Mouse (Mus musculus) myocyte (in vitro differentiated cells): ENCODE measurements around the gene Ugt1a6a. TPM values are rescaled to one million over a fixed set of nuclear protein-coding genes. Genes with fewer than 3 reads are reported as not detected.

Experiments
- H3K27me3 ChIP-seq: one replicate; pipeline ENCODE4 v1.6.1; 2011; ENCODE audit not compliant: control insufficient read depth, insufficient read depth, insufficient read length
- H3K36me3 ChIP-seq: one replicate; pipeline ENCODE4 v1.6.1; 2011; ENCODE audit not compliant: control insufficient read depth, insufficient read depth
- H3K4me2 ChIP-seq: one replicate; pipeline ENCODE4 v1.6.1; 2011; ENCODE audit warnings: low read depth, control low read depth
- H3K4me3 ChIP-seq: one replicate; pipeline ENCODE4 v1.5.1; 2011; ENCODE audit warnings: mild to moderate bottlenecking, control low read depth, moderate library complexity
- H3K79me2 ChIP-seq: one replicate; pipeline ENCODE4 v1.6.1; 2011; ENCODE audit not compliant: control insufficient read depth, insufficient read depth
- H3ac ChIP-seq: one replicate; pipeline ENCODE4 v1.6.1; 2011; ENCODE audit not compliant: control insufficient read depth, insufficient read length
- CEBPB ChIP-seq: IDR thresholded peaks from 2 replicates; pipeline ENCODE4 v1.6.1; 2011; ENCODE audit warnings: mild to moderate bottlenecking, moderate library complexity; ENCODE audit not compliant: poor library complexity, insufficient read depth, severe bottlenecking
- E2F4 ChIP-seq: IDR thresholded peaks from one replicate; pipeline ENCODE4 v1.6.1; 2011; ENCODE audit warnings: mild to moderate bottlenecking, control low read depth, moderate library complexity; ENCODE audit not compliant: insufficient read depth
- MAX ChIP-seq: IDR thresholded peaks from one replicate; pipeline ENCODE4 v1.6.1; 2011; ENCODE audit warnings: low read depth, mild to moderate bottlenecking, control low read depth
- MYOD1 ChIP-seq, 3 experiments: IDR thresholded peaks; one replicate each; pipeline ENCODE4 v1.6.1; 2011; ENCODE audit warnings: control low read depth in 2 of 3, low read depth in 2 of 3, mild to moderate bottlenecking in 2 of 3, moderate library complexity in 1 of 3; ENCODE audit not compliant: insufficient read length in 2 of 3, control insufficient read depth in 1 of 3
- MYOG ChIP-seq, 3 experiments: IDR thresholded peaks; one replicate each; pipeline ENCODE4 v1.6.1; 2011; ENCODE audit warnings: control low read depth in 2 of 3, low read depth in 2 of 3, mild to moderate bottlenecking in 2 of 3; ENCODE audit not compliant: insufficient read length in 2 of 3, control insufficient read depth in 1 of 3, insufficient read depth in 1 of 3
- POLR2A ChIP-seq: IDR thresholded peaks from one replicate; pipeline ENCODE4 v1.6.1; 2011; ENCODE audit warnings: low read depth, mild to moderate bottlenecking, control low read depth, moderate library complexity; ENCODE audit not compliant: insufficient read length
- POLR2AphosphoS2 ChIP-seq: IDR thresholded peaks from one replicate; pipeline ENCODE4 v1.6.1; 2011; ENCODE audit warnings: low read depth, control low read depth; ENCODE audit not compliant: insufficient read length
- REST ChIP-seq: IDR thresholded peaks from one replicate; pipeline ENCODE4 v1.6.1; 2011; ENCODE audit warnings: mild to moderate bottlenecking, control low read depth, moderate library complexity; ENCODE audit not compliant: insufficient read depth, insufficient read length
- SRF ChIP-seq: IDR thresholded peaks from one replicate; pipeline ENCODE4 v1.6.1; 2011; ENCODE audit warnings: low read depth; ENCODE audit not compliant: control insufficient read depth, insufficient read length
- TCF12 ChIP-seq: IDR thresholded peaks from one replicate; pipeline ENCODE4 v1.6.1; 2011; ENCODE audit warnings: mild to moderate bottlenecking, control low read depth; ENCODE audit not compliant: poor library complexity, insufficient read depth, severe bottlenecking
- TCF3 ChIP-seq: IDR thresholded peaks from one replicate; pipeline ENCODE4 v1.6.1; 2011; ENCODE audit warnings: low read depth, control low read depth; ENCODE audit not compliant: insufficient read length
- USF1 ChIP-seq: IDR thresholded peaks from one replicate; pipeline ENCODE4 v1.6.1; 2011; ENCODE audit warnings: low read depth, mild to moderate bottlenecking, control low read depth, moderate library complexity
- polyA plus RNA-seq: library from polyadenylated mRNA; unstranded; fragments of >200 nt; fragmentation: generic; extraction: Trizol; gene quantifications from one replicate; pipeline ENCODE4 v1.2.1, GENCODE M21; 2012; ENCODE audit warnings: missing spikeins

Ugt1a6a gene
- polyA plus RNA-seq, 1 experiment, result 8.9 TPM

- H3K4me2 ChIP-seq, result no peak overlapping the region
- TF ChIP-seq CEBPB (no peak), USF1 (no peak), REST (no peak), MYOD1 (IDR thresholded peaks at IDR 0.05; ENCODE audit: control insufficient read depth in 1 of 3, insufficient read length in 2 of 3, low read depth in 2 of 3) (no peak), MAX (no peak), TCF3 (no peak), E2F4 (no peak), POLR2AphosphoS2 (no peak), SRF (no peak), POLR2A (no peak), MYOG (IDR thresholded peaks at IDR 0.05; ENCODE audit: control insufficient read depth in 1 of 3, insufficient read depth in 1 of 3, insufficient read length in 2 of 3, low read depth in 2 of 3) (no peak), TCF12 (no peak)
Measured at GRCm38 (mm10) chr1:88186325-88186935, 51.8 kb downstream of the Ugt1a6a start.

GRCm38 (mm10) chr1:88192136-88192535 lies 57.5 kb downstream of the Ugt1a6a start:
- TF ChIP-seq TCF12, result no peak
- no peak for TF ChIP-seq MYOG (IDR thresholded peaks at IDR 0.05; ENCODE audit: control insufficient read depth in 1 of 3, insufficient read depth in 1 of 3, insufficient read length in 2 of 3, low read depth in 2 of 3)
- no peak for TF ChIP-seq MAX
- no peak for TF ChIP-seq TCF3
- no peak for TF ChIP-seq USF1
- TF ChIP-seq CEBPB, result no peak
- TF ChIP-seq REST, result no peak
- no peak for TF ChIP-seq MYOD1 (IDR thresholded peaks at IDR 0.05; ENCODE audit: control insufficient read depth in 1 of 3, insufficient read length in 2 of 3, low read depth in 2 of 3)
- Histone ChIP-seq H3K4me2 (no peak overlapping the region), H3K79me2 (no peaks in the 10 kb centered on the region), H3K4me3 (no peak overlapping the region), H3K36me3 (no peaks in the 10 kb centered on the region), H3K27me3 (no peaks in the 10 kb centered on the region), H3ac (no peak overlapping the region)

More at GRCm38 (mm10) chr1:88186325-88186935, 51.8 kb downstream of the Ugt1a6a start:
- Histone ChIP-seq H3K36me3 (no peaks in the 10 kb centered on the region), H3K4me3 (no peak overlapping the region), H3K79me2 (no peaks in the 10 kb centered on the region), H3ac (no peak overlapping the region), H3K27me3 (peaks cover 3% of the 10 kb centered on the region)

GRCm38 (mm10) chr1:88195687-88196086 lies 61.1 kb downstream of the Ugt1a6a start:
- TF ChIP-seq SRF, result no peak
- TF ChIP-seq TCF12, result no peak
- no peak for TF ChIP-seq REST
- no peak for TF ChIP-seq POLR2AphosphoS2

DNA sequence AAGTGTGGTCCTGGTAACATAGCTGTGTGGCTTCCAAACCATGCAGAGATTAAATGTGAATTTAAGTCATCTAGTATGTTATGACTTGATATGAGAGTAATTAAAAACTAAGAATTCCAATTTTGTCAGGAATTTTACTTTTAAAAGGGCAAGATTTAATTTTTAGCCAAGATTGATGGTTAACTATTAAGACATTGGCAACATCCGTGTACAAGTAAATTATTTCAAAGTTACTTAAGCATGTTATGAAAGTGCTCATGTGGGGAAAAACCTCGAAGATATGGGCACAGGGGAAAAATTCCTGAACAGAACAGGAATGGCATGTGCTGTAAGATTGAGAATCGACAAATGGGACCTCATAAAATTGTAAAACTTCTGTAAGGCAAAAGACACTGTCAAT lies 62.8 kb downstream of the Ugt1a6a start:
- H3ac ChIP-seq, result no peak overlapping the region
- H3K4me2 ChIP-seq, result no peak overlapping the region
- H3K79me2 ChIP-seq, result no peaks in the 10 kb centered on the region
- H3K4me3 ChIP-seq, result no peak overlapping the region
- TF ChIP-seq POLR2AphosphoS2 (no peak), SRF (no peak), POLR2A (no peak), MYOG (IDR thresholded peaks at IDR 0.05; ENCODE audit: control insufficient read depth in 1 of 3, insufficient read depth in 1 of 3, insufficient read length in 2 of 3, low read depth in 2 of 3) (no peak), MYOD1 (IDR thresholded peaks at IDR 0.05; ENCODE audit: control insufficient read depth in 1 of 3, insufficient read length in 2 of 3, low read depth in 2 of 3) (no peak), REST (no peak), USF1 (no peak), MAX (no peak)
- no peaks in the 10 kb centered on the region for H3K36me3 ChIP-seq
- H3K27me3 ChIP-seq, result peaks cover 18% of the 10 kb centered on the region

More at GRCm38 (mm10) chr1:88195687-88196086, 61.1 kb downstream of the Ugt1a6a start:
- Histone ChIP-seq H3K36me3 (no peaks in the 10 kb centered on the region), H3ac (no peak overlapping the region), H3K4me2 (no peak overlapping the region), H3K4me3 (no peak overlapping the region), H3K79me2 (no peaks in the 10 kb centered on the region), H3K27me3 (peaks cover 16% of the 10 kb centered on the region)

GRCm38 (mm10) chr1:88199996-88200395 lies 65.4 kb downstream of the Ugt1a6a start:
- no peak overlapping the region for H3K4me2 ChIP-seq
- TF ChIP-seq TCF12 (no peak), TCF3 (no peak), POLR2A (no peak), CEBPB (no peak), POLR2AphosphoS2 (no peak), E2F4 (no peak), MYOD1 (IDR thresholded peaks at IDR 0.05; ENCODE audit: control insufficient read depth in 1 of 3, insufficient read length in 2 of 3, low read depth in 2 of 3) (no peak), REST (no peak), USF1 (no peak), MAX (no peak), SRF (no peak), MYOG (IDR thresholded peaks at IDR 0.05; ENCODE audit: control insufficient read depth in 1 of 3, insufficient read depth in 1 of 3, insufficient read length in 2 of 3, low read depth in 2 of 3) (no peak)
- H3K4me3 ChIP-seq, result no peak overlapping the region
- H3K79me2 ChIP-seq, result no peaks in the 10 kb centered on the region
- H3K27me3 ChIP-seq, result peaks cover 18% of the 10 kb centered on the region
- no peak overlapping the region for H3ac ChIP-seq
- H3K36me3 ChIP-seq, result no peaks in the 10 kb centered on the region
